Mouse (Mus musculus) lung, postnatal 0 days (tissue): ENCODE results near the gene Brd2. TPM values are rescaled to one million over a fixed set of nuclear protein-coding genes. Genes with fewer than 3 reads are reported as not detected.

ENCODE experiments used
- ATAC-seq: fragments of 200-750 bp; cut with Nextera tagmentation; 2 replicates; pipeline ENCODE4 v1.8.0; 2017; ENCODE audit warnings: moderate library complexity
- DNase-seq: peaks from one replicate; pipeline ENCODE4 v3.0.0-alpha.2; 2016; ENCODE audit warnings: low spot score
- H3K27ac ChIP-seq: fragments of 300-500 bp; sonication (generic); 2 replicates; pipeline ENCODE4 v1.5.1; 2014; ENCODE audit warnings: antibody characterized with exemption, mild to moderate bottlenecking, low read length, mixed read lengths
- H3K27me3 ChIP-seq: fragments of 300-500 bp; sonication (generic); replicated peaks from 2 replicates; pipeline ENCODE4 v1.6.1; 2014; ENCODE audit warnings: low read length, mixed read lengths; ENCODE audit not compliant: insufficient read depth
- H3K36me3 ChIP-seq: fragments of 300-500 bp; sonication (generic); 2 replicates; pipeline ENCODE4 v1.6.1; 2014; ENCODE audit warnings: low read length, mixed read lengths; ENCODE audit not compliant: insufficient read depth
- H3K4me1 ChIP-seq: fragments of 300-500 bp; sonication (generic); 2 replicates; pipeline ENCODE4 v1.6.1; 2014; ENCODE audit warnings: antibody characterized with exemption, low read depth, low read length, mixed read lengths; ENCODE audit not compliant: insufficient read depth
- H3K4me2 ChIP-seq: fragments of 300-500 bp; sonication (generic); replicated peaks from 2 replicates; pipeline ENCODE4 v1.6.1; 2014; ENCODE audit warnings: low read depth, mild to moderate bottlenecking, low read length, moderate library complexity, mixed read lengths
- H3K4me3 ChIP-seq: fragments of 300-500 bp; sonication (generic); 2 replicates; pipeline ENCODE4 v1.5.1; 2014; ENCODE audit warnings: low read depth, low read length
- H3K9ac ChIP-seq: fragments of 300-500 bp; sonication (generic); replicated peaks from 2 replicates; pipeline ENCODE4 v1.6.1; 2014; ENCODE audit warnings: low read depth, mild to moderate bottlenecking
- H3K9me3 ChIP-seq: fragments of 300-500 bp; sonication (generic); 2 replicates; pipeline ENCODE4 v1.6.1; 2016; ENCODE audit warnings: low read length, mixed read lengths
- CTCF ChIP-seq: IDR thresholded peaks from 2 replicates; pipeline ENCODE4 v1.5.1; 2016; ENCODE audit warnings: antibody characterized with exemption, mild to moderate bottlenecking
- EP300 ChIP-seq: IDR thresholded peaks from 2 replicates; pipeline ENCODE4 v1.6.1; 2016; ENCODE audit warnings: antibody characterized with exemption, mild to moderate bottlenecking, control low read depth
- WGBS: fragments of 180-500 bp; shearing (Covaris S2); extraction: QIAGEN DNeasy Blood & Tissue Kit; methylation state at CpG from one replicate; pipeline ENCODE4 v1.1.7; 2014; 5-methylcytosine and 5-hydroxymethylcytosine counted together
- polyA plus RNA-seq: library from polyadenylated mRNA; unstranded; fragments of >200 nt; fragmentation: Nextera tagmentation; extraction: Ambion mirVana; gene quantifications from 2 replicates; pipeline ENCODE4 v1.2.1, GENCODE M21; 2015

Gene Brd2
- polyA plus RNA-seq, 1 experiment from 2014 or later, result 80.2 TPM

GRCm38 (mm10) chr17:34135297-34136224, 13.1 kb upstream of the Brd2 start:
- no peaks in the 10 kb centered on the region for H3K4me1 ChIP-seq
- TF ChIP-seq CTCF, result peak; percentile 100
- TF ChIP-seq EP300, result no peak
- DNase-seq (peak; percentile 99), ATAC-seq (peak; percentile 99)
- WGBS, result 6% methylated on average over 31 of the region's 31 CpGs
- peak overlapping the region; percentile 52 for H3K4me2 ChIP-seq
- H3K9me3 ChIP-seq, result no peaks in the 10 kb centered on the region
- no peak overlapping the region for H3K9ac ChIP-seq
- H3K27ac ChIP-seq, result no peak overlapping the region
- H3K27me3 ChIP-seq, result no peaks in the 10 kb centered on the region
- peak overlapping the region; percentile 20; the same call in 1 of the 2 replicates for H3K4me3 ChIP-seq
- H3K36me3 ChIP-seq, result no peaks in the 10 kb centered on the region

GRCm38 (mm10) chr17:34134451-34134850, 12.0 kb upstream of the Brd2 start:
- no peak for TF ChIP-seq EP300
- no peak for TF ChIP-seq CTCF
- WGBS, result 78% methylated on average over 3 of the region's 3 CpGs
- ATAC-seq, result no peak
- H3K4me1 ChIP-seq, result no peaks in the 10 kb centered on the region
- H3K27me3 ChIP-seq, result no peaks in the 10 kb centered on the region
- no peaks in the 10 kb centered on the region for H3K9me3 ChIP-seq
- peak; percentile 4 for DNase-seq
- no peak overlapping the region for H3K9ac ChIP-seq
- H3K4me3 ChIP-seq, result no peak overlapping the region
- H3K36me3 ChIP-seq, result no peaks in the 10 kb centered on the region
- H3K4me2 ChIP-seq, result no peak overlapping the region
- H3K27ac ChIP-seq, result no peak overlapping the region

DNA sequence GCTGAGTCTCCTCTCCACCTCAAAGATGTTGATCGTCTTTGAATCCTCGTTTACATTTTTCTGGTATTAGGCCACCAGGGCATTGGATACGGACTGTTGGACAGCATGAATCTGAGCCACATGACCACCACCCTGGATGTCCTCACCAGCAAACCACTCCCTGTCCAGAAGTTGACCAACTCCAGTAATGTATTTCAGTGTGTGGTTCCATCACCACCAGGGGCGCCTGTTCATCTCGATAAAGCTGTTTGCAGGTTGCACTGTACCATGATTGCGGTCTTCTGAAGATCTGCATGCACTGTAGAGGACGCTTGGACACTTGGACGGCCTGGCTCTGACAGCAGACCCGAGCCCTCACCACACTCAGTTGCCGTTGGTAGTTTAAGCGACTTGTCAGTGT, 10.9 kb upstream of the Brd2 start:
- no peaks in the 10 kb centered on the region for H3K27me3 ChIP-seq
- H3K9me3 ChIP-seq, result no peaks in the 10 kb centered on the region
- no peak overlapping the region for H3K4me3 ChIP-seq
- 74% methylated on average over 11 of the region's 11 CpGs for WGBS
- no peak overlapping the region for H3K9ac ChIP-seq
- DNase-seq (peak; percentile 61), ATAC-seq (no peak)
- peaks cover 9% of the 10 kb centered on the region; the same call in 1 of the 2 replicates for H3K4me1 ChIP-seq
- no peak for TF ChIP-seq EP300
- peak; percentile 62 for TF ChIP-seq CTCF
- H3K36me3 ChIP-seq, result no peaks in the 10 kb centered on the region
- no peak overlapping the region for H3K4me2 ChIP-seq
- H3K27ac ChIP-seq, result no peak overlapping the region

DNA sequence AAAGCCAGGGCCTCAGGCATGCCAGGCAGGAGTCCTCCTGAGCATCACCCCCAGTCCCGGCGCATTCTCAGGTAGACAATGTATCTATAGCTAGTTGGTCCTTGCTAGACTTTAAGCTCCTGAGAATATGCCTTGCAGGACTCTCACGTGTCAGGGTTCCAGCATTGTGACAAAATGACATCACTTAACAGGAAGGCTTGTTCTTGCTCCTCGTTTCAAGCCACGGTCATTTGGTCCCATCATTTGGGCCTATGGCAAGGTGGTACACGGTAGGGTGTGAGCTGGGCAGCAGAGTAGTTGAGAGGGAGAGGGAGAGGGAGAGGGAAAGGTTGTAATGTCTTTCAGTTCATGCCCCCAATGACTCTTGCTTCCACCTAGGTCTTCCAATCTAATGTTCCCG, 9.5 kb upstream of the Brd2 start:
- H3K4me1 ChIP-seq, result peaks cover 19% of the 10 kb centered on the region; the same call in 1 of the 2 replicates
- H3K4me2 ChIP-seq, result no peak overlapping the region
- H3K4me3 ChIP-seq, result no peak overlapping the region
- WGBS, result 77% methylated on average over 7 of the region's 7 CpGs
- DNase-seq (no peak), ATAC-seq (no peak)
- TF ChIP-seq CTCF, result no peak
- no peak for TF ChIP-seq EP300
- H3K36me3 ChIP-seq, result no peaks in the 10 kb centered on the region
- no peaks in the 10 kb centered on the region for H3K9me3 ChIP-seq
- no peak overlapping the region for H3K9ac ChIP-seq
- no peak overlapping the region for H3K27ac ChIP-seq
- H3K27me3 ChIP-seq, result no peaks in the 10 kb centered on the region

GRCm38 (mm10) chr17:34130073-34130947, 7.9 kb upstream of the Brd2 start:
- TF ChIP-seq CTCF (no peak), EP300 (no peak)
- Histone ChIP-seq H3K4me2 (no peak overlapping the region), H3K9me3 (no peaks in the 10 kb centered on the region), H3K9ac (no peak overlapping the region), H3K36me3 (no peaks in the 10 kb centered on the region), H3K27ac (no peak overlapping the region), H3K4me1 (peaks cover 23% of the 10 kb centered on the region; the same call in 1 of the 2 replicates), H3K27me3 (no peaks in the 10 kb centered on the region), H3K4me3 (no peak overlapping the region)
- ATAC-seq, result no peak
- DNase-seq, result peak; percentile 4
- 57% methylated on average over 19 of the region's 19 CpGs for WGBS
